Mouse (Mus musculus) CH12.LX (cell line): ENCODE results near the gene Mbl2.

Source experiments
- CHD2 ChIP-seq: IDR thresholded peaks from 2 replicates; pipeline ENCODE4 v1.6.1; 2011; ENCODE audit warnings: low read length, improper control_type of control experiment
- CTCF ChIP-seq, 2 experiments: IDR thresholded peaks in 1 of 2; conservative IDR thresholded peaks in 1 of 2; 2 replicates each; pipeline ENCODE4 v1.5.1; 2011 to 2012; ENCODE audit warnings: low read depth in 2 of 2, low read length in 2 of 2, improper control_type of control experiment in 1 of 2, inconsistent platforms in 1 of 2, mild to moderate bottlenecking in 1 of 2, moderate library complexity in 1 of 2
- E2F4 ChIP-seq: IDR thresholded peaks from 2 replicates; pipeline ENCODE4 v1.6.1; 2011; ENCODE audit warnings: low read depth, low read length, improper control_type of control experiment; ENCODE audit not compliant: insufficient replicate concordance
- EP300 ChIP-seq: IDR thresholded peaks from 2 replicates; pipeline ENCODE4 v1.6.1; 2011; ENCODE audit warnings: low read length, improper control_type of control experiment
- ETS1 ChIP-seq: conservative IDR thresholded peaks from 2 replicates; pipeline ENCODE4 v1.6.1; 2012; ENCODE audit warnings: low read depth, mild to moderate bottlenecking, inconsistent platforms, low read length, improper control_type of control experiment, moderate library complexity
- MAFK ChIP-seq: IDR thresholded peaks from 2 replicates; pipeline ENCODE4 v1.6.1; 2011; ENCODE audit warnings: low read length, improper control_type of control experiment; ENCODE audit not compliant: insufficient replicate concordance
- MAX ChIP-seq: IDR thresholded peaks from 2 replicates; pipeline ENCODE4 v1.6.1; 2011; ENCODE audit warnings: low read length, improper control_type of control experiment
- MXI1 ChIP-seq: IDR thresholded peaks from 2 replicates; pipeline ENCODE4 v1.6.1; 2011; ENCODE audit warnings: mild to moderate bottlenecking, low read depth, low read length, improper control_type of control experiment
- NRF1 ChIP-seq: IDR thresholded peaks from 2 replicates; pipeline ENCODE4 v1.6.1; 2014; ENCODE audit warnings: low read depth, mild to moderate bottlenecking, inconsistent platforms, low read length, improper control_type of control experiment, moderate library complexity
- POLR2A ChIP-seq: IDR thresholded peaks from 2 replicates; pipeline ENCODE4 v1.6.1; 2011; ENCODE audit warnings: low read depth, mild to moderate bottlenecking, improper control_type of control experiment, low read length
- SMC3 ChIP-seq: IDR thresholded peaks from 2 replicates; pipeline ENCODE4 v1.6.1; 2011; ENCODE audit warnings: low read depth, low read length, improper control_type of control experiment
- USF1 ChIP-seq: IDR thresholded peaks from 2 replicates; pipeline ENCODE4 v1.6.1; 2014; ENCODE audit warnings: low read depth, mild to moderate bottlenecking, inconsistent platforms, low read length, improper control_type of control experiment
- ZNF384 ChIP-seq: IDR thresholded peaks from 2 replicates; pipeline ENCODE4 v1.6.1; 2012; ENCODE audit warnings: low read depth, low read length, improper control_type of control experiment, inconsistent platforms

DNA sequence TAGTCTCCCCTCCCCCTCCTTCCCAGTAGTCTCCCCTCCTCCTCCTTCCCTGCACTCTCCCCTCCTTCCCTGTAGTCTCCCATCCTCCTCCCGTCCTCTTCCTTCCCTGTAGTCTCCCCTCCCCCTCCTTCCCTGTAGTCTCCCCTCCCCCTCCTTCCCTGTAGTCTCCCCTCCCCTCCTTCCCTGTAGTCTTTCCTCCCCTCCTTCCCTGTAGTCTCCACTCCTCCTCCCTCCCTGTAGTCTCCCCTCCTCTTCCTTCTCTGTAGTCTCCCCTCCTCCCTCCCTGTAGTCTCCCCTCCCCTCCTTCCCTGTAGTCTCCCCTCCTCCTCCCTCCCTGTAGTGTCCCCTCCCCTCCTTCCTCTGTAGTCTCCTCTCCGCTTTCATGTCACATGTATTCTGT is 18.7 kb upstream of the Mbl2 start:
- TF ChIP-seq POLR2A (no peak), CTCF (conservative IDR thresholded peaks at IDR 0.05 in 1 of 2, IDR thresholded peaks at IDR 0.05 in 1 of 2; ENCODE audit: low read depth in 2 of 2, low read length in 2 of 2) (no peak), EP300 (no peak), MAX (no peak), E2F4 (no peak), ETS1 (no peak), SMC3 (no peak), USF1 (no peak), MAFK (no peak), MXI1 (no peak), ZNF384 (no peak), NRF1 (no peak), CHD2 (no peak)
